Mouse (Mus musculus) G1E (cell line): Measurements from ENCODE around the gene Coro1a.

Experiments used
- CTCF ChIP-seq: IDR thresholded peaks from 2 replicates; pipeline ENCODE4 v1.5.1; 2012; ENCODE audit warnings: low read depth, low read length, inconsistent platforms, mixed read lengths
- GATA1 ChIP-seq: IDR thresholded peaks from 2 replicates; pipeline ENCODE4 v1.6.1; 2012; ENCODE audit warnings: borderline replicate concordance, low read length, inconsistent platforms, mixed read lengths
- GATA2 ChIP-seq: IDR thresholded peaks from 2 replicates; pipeline ENCODE4 v1.6.1; 2012; ENCODE audit warnings: low read depth, low read length, inconsistent platforms, borderline replicate concordance
- POLR2AphosphoS5 ChIP-seq: IDR thresholded peaks from 2 replicates; pipeline ENCODE4 v1.6.1; 2012; ENCODE audit warnings: low read depth, low read length, inconsistent platforms; ENCODE audit not compliant: insufficient replicate concordance
- TAL1 ChIP-seq: conservative IDR thresholded peaks from 2 replicates; pipeline ENCODE4 v1.6.1; 2012; ENCODE audit warnings: low read depth, low read length, inconsistent platforms, mixed read lengths

DNA sequence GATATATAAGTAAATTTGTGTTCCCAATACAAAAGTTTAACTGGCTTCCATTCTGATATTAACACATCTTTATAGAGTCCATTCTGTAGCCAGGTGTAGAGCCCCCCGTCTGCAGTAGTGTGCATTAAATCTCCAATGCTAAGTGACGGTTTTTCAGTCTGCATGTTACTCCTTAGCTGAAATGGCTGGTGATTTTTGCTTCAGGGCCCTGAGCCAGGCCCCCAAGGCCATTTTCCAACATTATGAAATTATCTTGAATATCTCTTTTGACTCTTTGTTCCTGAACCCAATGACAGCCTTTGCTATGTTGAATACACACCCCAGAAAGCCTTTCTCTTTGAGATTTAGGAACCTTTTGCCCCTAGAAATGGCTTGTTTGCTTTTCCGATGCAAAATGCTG, 47.8 kb downstream of the Coro1a start:
- TF ChIP-seq CTCF (no peak), TAL1 (no peak), GATA1 (no peak), GATA2 (no peak), POLR2AphosphoS5 (no peak)
